26 mouse cellular contexts compared by ENCODE assay signal in genomic region chr1:60074935-60075334, GRCm38 (mm10). TPM values are rescaled to one million over a fixed set of nuclear protein-coding genes. Genes with fewer than 3 reads are reported as not detected.
DNase-seq lines count a peak whose midpoint lies in the region; ATAC-seq and TF ChIP-seq lines count a peak whose summit lies in the region.
"Had no signal": no experiment of that assay in that cellular context is flagged by ENCODE, and none has a peak within 500 bp of the region (broad histone marks: within the 10 kb centered on the region; RNA-seq: fewer than 3 reads in every experiment).

No protein-coding gene starts in this region.

- H3K4me3 ChIP-seq in heart, embryonic 16.5 days (ENCODE audit: low read length), result no peak overlapping the region
- no peak overlapping the region for H3K4me3 ChIP-seq in layer of hippocampus, adult 2 months
- H3K4me3 ChIP-seq: embryonic facial prominence, embryonic 12.5 days; hindbrain, embryonic 12.5 days; megakaryocyte, embryonic 14.5 days; neural tube, embryonic 13.5 days had no signal

- H3K4me1 ChIP-seq in heart, embryonic 16.5 days (ENCODE audit: control insufficient read depth, insufficient read depth, low read length), result no peaks in the 10 kb centered on the region
- H3K4me1 ChIP-seq: embryonic facial prominence, embryonic 12.5 days; hindbrain, embryonic 12.5 days; neural tube, embryonic 13.5 days had no signal

- no peak; the same call in 1 of the 2 replicates for ATAC-seq in heart, embryonic 16.5 days (replicated peaks; ENCODE audit: extremely low read depth, insufficient read depth, low FRiP score)

- H3K27ac ChIP-seq in heart, embryonic 16.5 days (ENCODE audit: low read length), result peak overlapping the region; percentile 46; the same call in 1 of the 2 replicates
- no peak overlapping the region for H3K27ac ChIP-seq in layer of hippocampus, adult 2 months
- H3K27ac ChIP-seq: embryonic facial prominence, embryonic 12.5 days; hindbrain, embryonic 12.5 days; liver, embryonic 14.5 days; neural tube, embryonic 13.5 days had no signal

- intact Hi-C loops in left cerebral cortex, postnatal 25 days (cut with DNase I), result no loop called here

- H3K9ac ChIP-seq in heart, embryonic 16.5 days (ENCODE audit: low read length), result no peak overlapping the region
- H3K9ac ChIP-seq: embryonic facial prominence, embryonic 12.5 days; hindbrain, embryonic 12.5 days; liver, embryonic 14.5 days; lung, embryonic 14.5 days; neural tube, embryonic 13.5 days had no signal

- no peaks in the 10 kb centered on the region for H3K9me3 ChIP-seq in heart, embryonic 16.5 days (replicated peaks; ENCODE audit: control insufficient read depth, low read length)
- H3K9me3 ChIP-seq: embryonic facial prominence, embryonic 12.5 days; hindbrain, embryonic 12.5 days; neural tube, embryonic 13.5 days had no signal

- 67% methylated on average over 2 of the region's 2 CpGs for WGBS in heart, embryonic 16.5 days

- TF ChIP-seq CTCF in layer of hippocampus, adult 2 months (conservative IDR thresholded peaks at IDR 0.05), result no peak

- peaks cover 20% of the 10 kb centered on the region for H3K36me3 ChIP-seq in heart, embryonic 16.5 days (ENCODE audit: control insufficient read depth, insufficient read depth)

- no peaks in the 10 kb centered on the region for H3K27me3 ChIP-seq in heart, embryonic 16.5 days (ENCODE audit: control insufficient read depth, insufficient read depth, low read length)
- H3K27me3 ChIP-seq: embryonic facial prominence, embryonic 12.5 days; hindbrain, embryonic 12.5 days; megakaryocyte, embryonic 14.5 days; neural tube, embryonic 13.5 days had no signal

- H3K4me2 ChIP-seq in heart, embryonic 16.5 days (ENCODE audit: low read depth, low read length), result no peak overlapping the region
- H3K4me2 ChIP-seq: embryonic facial prominence, embryonic 12.5 days; heart, embryonic 11.5 days; hindbrain, embryonic 12.5 days; lung, embryonic 14.5 days; neural tube, embryonic 13.5 days had no signal

- DNase-seq in heart, adult 11 months, result no peak
- DNase-seq in MN1 (ENCODE audit: low spot score), result peak; percentile 43
- peak; percentile 64 for DNase-seq in naive thymus-derived CD4-positive, alpha-beta T cell, adult 2 months (ENCODE audit: low read depth)
- DNase-seq in thymus, postnatal 36 days, result peak; percentile 16 to 50
- DNase-seq in left cerebral cortex, postnatal 25 days (ENCODE audit: low spot score in 2 of 2), result no peak
- DNase-seq in layer of hippocampus, adult 8-10 months (ENCODE audit: low spot score in 2 of 2), result no peak
- DNase-seq in layer of hippocampus, adult 2 months (ENCODE audit: low spot score in 2 of 2), result no peak
- DNase-seq: adrenal gland, postnatal 36 days; cerebellum, adult 11 months; cerebellum, postnatal 14 days; heart, postnatal 14 days; kidney, adult 18-20 months; kidney, postnatal 14 days; layer of hippocampus, postnatal 36 days; lung, embryonic 14.5 days; midbrain, embryonic 14.5 days; retina, postnatal 1 day; right cerebral cortex, postnatal 25 days; spleen, adult 18-20 months had no signal

RNA-seq across cellular contexts. Expression of gene Carf, which starts 23.1 kb away (rescaled TPM):
- 4.0 and 5.4 TPM in 2 replicates for polyA plus RNA-seq in heart, embryonic 16.5 days (2015; fragmentation: Nextera tagmentation; extraction: Ambion mirVana)
- 10 to 100 TPM; 24.1 to 27.6 TPM for total RNA-seq in left cerebral cortex, postnatal 25 days (2021)
- total RNA-seq in layer of hippocampus, adult 8-10 months (2022), result 10 to 100 TPM; 22.2 to 33.6 (median 24.8) TPM
- total RNA-seq in layer of hippocampus, adult 2 months (2021), result 10 to 100 TPM; 26.3 to 26.5 TPM

RNA-seq across cellular contexts. Expression of gene Wdr12, which starts 23.5 kb away (rescaled TPM):
- 31.0 and 35.3 TPM in 2 replicates for polyA plus RNA-seq in heart, embryonic 16.5 days (2015; fragmentation: Nextera tagmentation; extraction: Ambion mirVana)
- total RNA-seq in left cerebral cortex, postnatal 25 days (2021), result 10 to 100 TPM; 28.7 to 31.8 TPM
- total RNA-seq in layer of hippocampus, adult 8-10 months (2022), result 10 to 100 TPM; 34.0 to 40.8 (median 34.6) TPM
- 10 to 100 TPM; 30.2 to 31.4 TPM for total RNA-seq in layer of hippocampus, adult 2 months (2021)

RNA-seq across cellular contexts. Expression of gene Ica1l, which starts 32.0 kb away (rescaled TPM):
- polyA plus RNA-seq in heart, embryonic 16.5 days (2015; fragmentation: Nextera tagmentation; extraction: Ambion mirVana), result 0.15 and 0.20 TPM in 2 replicates
- 10 to 100 TPM; 37.7 to 38.1 TPM for total RNA-seq in left cerebral cortex, postnatal 25 days (2021)
- 10 to 100 TPM; 34.3 to 38.9 (median 36.1) TPM for total RNA-seq in layer of hippocampus, adult 8-10 months (2022)
- 10 to 100 TPM; 35.6 to 39.5 TPM for total RNA-seq in layer of hippocampus, adult 2 months (2021)

Comparison
In these comparisons a context has a peak if more than half of its experiments do, and no peak if none do; other contexts are left out.
1. DNase-seq: peak in MN1 (single experiment), naive thymus-derived CD4-positive, alpha-beta T cell, adult 2 months (single experiment) and thymus, postnatal 36 days (2 of 2); none in heart, adult 11 months (single experiment), left cerebral cortex, postnatal 25 days (0 of 2), layer of hippocampus, adult 8-10 months (0 of 2) and layer of hippocampus, adult 2 months (0 of 2).